Mouse (Mus musculus) small intestine, adult 2 months (tissue): ENCODE data around the gene Gm4301. TPM values are rescaled to one million over a fixed set of nuclear protein-coding genes. Genes with fewer than 3 reads are reported as not detected.
"Not testable (repeated sequence)": the region's sequence is repeated elsewhere in the genome, so short reads cannot be mapped to it uniquely, and the experiment has no call there.

Source experiments
- H3K27ac ChIP-seq: fragments of 200-500 bp; 2 replicates; pipeline ENCODE4 v1.5.1; 2012; ENCODE audit warnings: low read depth, low read length, control low read depth, inconsistent platforms; ENCODE audit not compliant: insufficient read depth
- H3K27me3 ChIP-seq: fragments of 200-500 bp; 2 replicates; pipeline ENCODE4 v1.6.1; 2012; ENCODE audit warnings: mild to moderate bottlenecking, moderate library complexity, low read length, inconsistent platforms; ENCODE audit not compliant: control insufficient read depth, insufficient read depth
- H3K36me3 ChIP-seq: fragments of 200-500 bp; 2 replicates; pipeline ENCODE4 v1.6.1; 2012; ENCODE audit warnings: mild to moderate bottlenecking, low read length, control low read depth, inconsistent platforms; ENCODE audit not compliant: control insufficient read depth, insufficient read depth
- H3K4me1 ChIP-seq: fragments of 200-500 bp; 2 replicates; pipeline ENCODE4 v1.6.1; 2012; ENCODE audit warnings: low read length, inconsistent platforms, mixed read lengths; ENCODE audit not compliant: control insufficient read depth, insufficient read depth, insufficient read length
- H3K4me3 ChIP-seq: fragments of 200-500 bp; 2 replicates; pipeline ENCODE4 v1.5.1; 2012; ENCODE audit warnings: low read depth, mild to moderate bottlenecking, control low read depth, inconsistent platforms, low read length, moderate library complexity
- CTCF ChIP-seq: fragments of 200-500 bp; IDR thresholded peaks from 2 replicates; pipeline ENCODE4 v1.5.1; 2012; ENCODE audit warnings: low read depth, mild to moderate bottlenecking, control low read depth, inconsistent platforms, low read length, moderate library complexity, mixed read lengths; ENCODE audit not compliant: insufficient replicate concordance, insufficient read length; ENCODE audit errors: extremely low read depth
- POLR2A ChIP-seq: fragments of 200-500 bp; IDR thresholded peaks from 2 replicates; pipeline ENCODE4 v1.6.1; 2012; ENCODE audit warnings: low read depth, mild to moderate bottlenecking, control low read depth, inconsistent platforms, low read length, moderate library complexity
- WGBS: fragments of 180-500 bp; shearing (Covaris S2); methylation state at CpG from one replicate; pipeline ENCODE4 v1.1.7; 2018; 5-methylcytosine and 5-hydroxymethylcytosine counted together
- polyA plus RNA-seq: library from polyadenylated mRNA; depleted of rRNA; stranded (reverse); fragments of >200 nt; gene quantifications from 2 replicates; pipeline ENCODE4 v1.2.3, GENCODE M21; 2012; rRNA removed

Gene Gm4301
- polyA plus RNA-seq: not detected in 2 replicates

DNA sequence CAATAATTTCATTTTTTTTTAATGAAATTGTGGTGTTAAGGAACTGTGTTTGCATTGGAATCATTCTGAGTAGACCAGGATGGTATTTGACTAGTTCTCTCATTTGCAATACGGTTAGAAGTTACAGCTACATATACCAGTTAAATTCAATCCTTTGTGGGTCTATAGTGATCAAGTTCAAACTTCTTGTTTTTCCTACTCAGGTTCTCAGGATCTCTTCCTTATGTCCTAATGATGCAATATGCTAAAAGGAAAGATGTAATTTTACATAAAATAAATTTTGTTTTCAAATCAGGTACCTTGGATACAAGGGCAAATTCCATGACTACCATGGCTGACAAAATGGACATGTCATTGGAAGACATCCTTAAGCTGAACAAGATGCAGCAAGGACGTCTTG, at the start of gene Gm4301:
TSS of gene Gm4301 (plus strand) at position 301 of the 400 bp plus-strand sequence.
- not testable (repeated sequence) for H3K27me3 ChIP-seq, H3K4me1 ChIP-seq, H3K36me3 ChIP-seq, H3K27ac ChIP-seq, H3K4me3 ChIP-seq
- no CpG with 5 or more reads among the region's 2 CpGs for WGBS

DNA sequence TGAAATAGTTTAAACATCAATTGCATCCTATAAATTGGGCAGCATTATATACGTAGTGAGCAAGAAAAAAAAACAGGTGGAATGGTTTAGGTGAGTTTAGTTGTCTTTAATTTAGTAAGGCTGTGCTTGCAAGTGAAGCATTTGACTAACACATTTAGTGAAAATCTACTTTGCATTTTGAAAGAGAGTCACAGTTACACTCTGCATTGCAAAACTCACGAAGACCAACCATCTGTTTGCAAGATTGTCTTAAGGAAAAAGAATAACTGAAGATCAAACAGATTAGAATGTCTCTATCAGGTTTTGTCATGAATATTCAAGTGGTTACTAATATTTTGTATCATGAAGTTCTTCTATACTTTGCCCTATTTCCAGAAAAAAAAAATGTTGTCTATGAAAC, 39.4 kb upstream of the Gm4301 start:
- WGBS: 73% methylated on average over 2 of the region's 2 CpGs
- no peaks in the 10 kb centered on the region for H3K36me3 ChIP-seq
- H3K27ac ChIP-seq: no peak overlapping the region
- H3K4me1 ChIP-seq: no peaks in the 10 kb centered on the region
- H3K4me3 ChIP-seq: no peak overlapping the region
- H3K27me3 ChIP-seq: no peaks in the 10 kb centered on the region
- TF ChIP-seq POLR2A (no peak), CTCF (no peak)

DNA sequence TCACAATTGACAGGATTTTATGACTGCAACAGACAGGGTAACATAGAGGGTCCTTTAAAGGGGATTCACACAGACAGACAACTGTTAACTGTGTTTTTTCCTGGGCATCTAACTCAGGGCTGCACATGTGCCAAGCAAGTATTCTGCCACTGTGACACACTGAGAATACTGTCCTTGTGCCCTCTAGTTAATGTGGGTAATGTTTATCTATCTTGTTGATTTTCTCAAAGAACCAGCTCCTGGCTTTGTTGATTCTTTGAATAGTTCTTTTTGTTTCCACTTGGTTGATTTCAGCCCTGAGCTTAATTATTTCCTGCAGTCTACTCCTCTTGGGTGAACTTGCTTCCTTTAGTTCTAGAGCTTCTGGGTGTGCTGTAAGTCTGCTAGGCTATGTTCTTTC, 35.4 kb upstream of the Gm4301 start:
- H3K27ac ChIP-seq, H3K36me3 ChIP-seq, H3K4me1 ChIP-seq, H3K4me3 ChIP-seq, H3K27me3 ChIP-seq: not testable (repeated sequence)

DNA sequence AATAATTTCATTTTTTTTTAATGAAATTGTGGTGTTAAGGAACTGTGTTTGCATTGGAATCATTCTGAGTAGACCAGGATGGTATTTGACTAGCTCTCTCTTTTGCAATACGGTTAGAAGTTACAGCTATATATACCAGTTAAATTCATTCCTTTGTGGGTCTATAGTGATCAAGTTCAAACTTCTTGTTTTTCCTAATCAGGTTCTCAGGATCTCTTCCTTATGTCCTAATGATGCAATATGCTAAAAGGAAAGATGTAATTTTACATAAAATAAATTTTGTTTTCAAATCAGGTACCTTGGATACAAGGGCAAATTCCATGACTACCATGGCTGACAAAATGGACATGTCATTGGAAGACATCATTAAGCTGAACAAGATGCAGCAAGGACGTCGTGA, 5.1 kb downstream of the Gm4301 start, which contains the start of gene Gm4302:
TSS of gene Gm4302 (plus strand) at position 301 of the 400 bp plus-strand sequence.
- whole genome bisulfite sequencing: no CpG with 5 or more reads among the region's 3 CpGs
- not testable (repeated sequence) for H3K36me3 ChIP-seq, H3K27ac ChIP-seq, H3K4me3 ChIP-seq, H3K27me3 ChIP-seq, H3K4me1 ChIP-seq

DNA sequence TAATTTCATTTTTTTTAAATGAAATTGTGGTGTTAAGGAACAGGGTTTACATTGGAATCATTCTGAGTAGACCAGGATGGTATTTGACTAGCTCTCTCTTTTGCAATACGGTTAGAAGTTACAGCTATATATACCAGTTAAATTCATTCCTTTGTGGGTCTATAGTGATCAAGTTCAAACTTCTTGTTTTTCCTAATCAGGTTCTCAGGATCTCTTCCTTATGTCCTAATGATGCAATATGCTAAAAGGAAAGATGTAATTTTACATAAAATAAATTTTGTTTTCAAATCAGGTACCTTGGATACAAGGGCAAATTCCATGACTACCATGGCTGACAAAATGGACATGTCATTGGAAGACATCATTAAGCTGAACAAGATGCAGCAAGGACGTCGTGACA, 10.2 kb downstream of the Gm4301 start, which contains the start of gene Gm4303:
TSS of gene Gm4303 (plus strand) at position 301 of the 400 bp plus-strand sequence.
- H3K4me1 ChIP-seq, H3K27ac ChIP-seq, H3K27me3 ChIP-seq, H3K36me3 ChIP-seq, H3K4me3 ChIP-seq: not testable (repeated sequence)
- WGBS: no CpG with 5 or more reads among the region's 3 CpGs

DNA sequence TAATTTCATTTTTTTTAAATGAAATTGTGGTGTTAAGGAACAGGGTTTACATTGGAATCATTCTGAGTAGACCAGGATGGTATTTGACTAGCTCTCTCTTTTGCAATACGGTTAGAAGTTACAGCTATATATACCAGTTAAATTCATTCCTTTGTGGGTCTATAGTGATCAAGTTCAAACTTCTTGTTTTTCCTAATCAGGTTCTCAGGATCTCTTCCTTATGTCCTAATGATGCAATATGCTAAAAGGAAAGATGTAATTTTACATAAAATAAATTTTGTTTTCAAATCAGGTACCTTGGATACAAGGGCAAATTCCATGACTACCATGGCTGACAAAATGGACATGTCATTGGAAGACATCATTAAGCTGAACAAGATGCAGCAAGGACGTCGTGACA, 15.3 kb downstream of the Gm4301 start, which contains the start of gene Gm4305:
TSS of gene Gm4305 (plus strand) at position 301 of the 400 bp plus-strand sequence.
- not testable (repeated sequence) for H3K27ac ChIP-seq, H3K27me3 ChIP-seq, H3K4me3 ChIP-seq, H3K36me3 ChIP-seq, H3K4me1 ChIP-seq
- WGBS: no CpG with 5 or more reads among the region's 3 CpGs

DNA sequence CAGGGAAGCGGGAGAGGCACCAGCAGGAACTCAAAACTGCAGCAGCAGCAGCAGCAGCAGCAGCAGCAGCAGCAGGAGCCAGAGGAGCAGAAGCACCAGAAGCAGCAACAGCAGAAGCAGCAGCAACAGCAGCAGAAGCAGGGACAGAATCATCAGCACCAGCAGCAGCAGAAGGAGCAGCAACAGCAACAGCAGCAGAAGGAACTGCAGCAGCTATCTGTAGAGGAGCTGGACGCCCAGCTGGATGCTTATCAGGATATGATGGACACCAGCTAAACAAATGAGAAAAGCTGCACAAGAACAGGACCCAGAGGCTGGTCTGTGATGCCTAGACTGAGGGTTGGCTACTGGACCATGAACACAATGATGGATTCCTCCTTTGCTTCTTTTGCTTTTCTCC, 21.4 kb downstream of the Gm4301 start:
- not testable (repeated sequence) for H3K36me3 ChIP-seq, H3K27me3 ChIP-seq, H3K4me3 ChIP-seq, H3K27ac ChIP-seq, H3K4me1 ChIP-seq
- 45% methylated on average over 2 of the region's 2 CpGs for WGBS

DNA sequence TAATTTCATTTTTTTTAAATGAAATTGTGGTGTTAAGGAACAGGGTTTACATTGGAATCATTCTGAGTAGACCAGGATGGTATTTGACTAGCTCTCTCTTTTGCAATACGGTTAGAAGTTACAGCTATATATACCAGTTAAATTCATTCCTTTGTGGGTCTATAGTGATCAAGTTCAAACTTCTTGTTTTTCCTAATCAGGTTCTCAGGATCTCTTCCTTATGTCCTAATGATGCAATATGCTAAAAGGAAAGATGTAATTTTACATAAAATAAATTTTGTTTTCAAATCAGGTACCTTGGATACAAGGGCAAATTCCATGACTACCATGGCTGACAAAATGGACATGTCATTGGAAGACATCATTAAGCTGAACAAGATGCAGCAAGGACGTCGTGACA, 25.6 kb downstream of the Gm4301 start, which contains the start of gene Gm4307:
TSS of gene Gm4307 (plus strand) at position 301 of the 400 bp plus-strand sequence.
- not testable (repeated sequence) for H3K4me3 ChIP-seq, H3K36me3 ChIP-seq, H3K27ac ChIP-seq, H3K27me3 ChIP-seq, H3K4me1 ChIP-seq
- WGBS: no CpG with 5 or more reads among the region's 3 CpGs

DNA sequence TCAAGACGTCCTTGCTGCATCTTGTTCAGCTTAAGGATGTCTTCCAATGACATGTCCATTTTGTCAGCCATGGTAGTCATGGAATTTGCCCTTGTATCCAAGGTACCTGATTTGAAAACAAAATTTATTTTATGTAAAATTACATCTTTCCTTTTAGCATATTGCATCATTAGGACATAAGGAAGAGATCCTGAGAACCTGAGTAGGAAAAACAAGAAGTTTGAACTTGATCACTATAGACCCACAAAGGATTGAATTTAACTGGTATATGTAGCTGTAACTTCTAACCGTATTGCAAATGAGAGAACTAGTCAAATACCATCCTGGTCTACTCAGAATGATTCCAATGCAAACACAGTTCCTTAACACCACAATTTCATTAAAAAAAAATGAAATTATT, 47.0 kb downstream of the Gm4301 start, which contains the start of gene Gm4312:
TSS of gene Gm4312 (minus strand) at position 101 of the 400 bp plus-strand sequence.
- not testable (repeated sequence) for H3K4me1 ChIP-seq, H3K27ac ChIP-seq, H3K27me3 ChIP-seq, H3K36me3 ChIP-seq, H3K4me3 ChIP-seq
- no CpG with 5 or more reads among the region's 2 CpGs for WGBS

Other genes starting within 250 kb of the Gm4301 start
- not detected in 2 replicates for gene Gm4302, start 5.2 kb downstream of the Gm4301 start, polyA plus RNA-seq
- gene Gm4303, start 10.3 kb downstream of the Gm4301 start, polyA plus RNA-seq: not detected in 2 replicates
- gene Gm4305, start 15.4 kb downstream of the Gm4301 start, polyA plus RNA-seq: not detected in 2 replicates
- not detected in 2 replicates for gene Gm4307, start 25.7 kb downstream of the Gm4301 start, polyA plus RNA-seq
- not detected in 2 replicates for gene Gm4312, start 46.9 kb downstream of the Gm4301 start, polyA plus RNA-seq
- 1.6 TPM in 2 replicates for gene Tmtc3, start 151.7 kb downstream of the Gm4301 start, polyA plus RNA-seq
- gene Cep290, start 151.9 kb downstream of the Gm4301 start, polyA plus RNA-seq: 0.06 TPM in 1 of 2 replicates, not detected in the other